Mouse (Mus musculus) lung, adult 2 months (tissue): ENCODE measurements around the gene Pafah2.

ENCODE experiments used
- CTCF ChIP-seq: fragments of 200-500 bp; IDR thresholded peaks from 2 replicates; pipeline ENCODE4 v1.5.1; 2011; ENCODE audit warnings: mild to moderate bottlenecking, low read length, control low read depth; ENCODE audit not compliant: insufficient read depth
- POLR2A ChIP-seq: fragments of 200-500 bp; IDR thresholded peaks from 2 replicates; pipeline ENCODE4 v1.6.1; 2011; ENCODE audit warnings: low read depth, mild to moderate bottlenecking, control low read depth, low read length, borderline replicate concordance; ENCODE audit errors: extremely low read depth

- TF ChIP-seq CTCF (peak; percentile 92), POLR2A (no peak)
Measured at GRCm38 (mm10) chr4:134356591-134357460, 39.3 kb upstream of the Pafah2 start.
